Mouse (Mus musculus) midbrain, postnatal 0 days (tissue): ENCODE data around the gene Serpine3. TPM values are rescaled to one million over a fixed set of nuclear protein-coding genes. Genes with fewer than 3 reads are reported as not detected.

Experiments used
- ATAC-seq: fragments of 200-750 bp; cut with Nextera tagmentation; 2 replicates; pipeline ENCODE4 v1.8.0; 2017; ENCODE audit warnings: moderate number of reproducible peaks, mild to moderate bottlenecking, moderate TSS enrichment, moderate library complexity; ENCODE audit not compliant: low FRiP score
- DNase-seq: peaks from one replicate; pipeline ENCODE4 v3.0.0-alpha.2; 2015; ENCODE audit warnings: low spot score
- H3K27ac ChIP-seq: fragments of 300-500 bp; sonication (generic); 2 replicates; pipeline ENCODE4 v1.5.1; 2014; ENCODE audit warnings: low read depth, mild to moderate bottlenecking, low read length, mixed read lengths
- H3K27me3 ChIP-seq: fragments of 300-500 bp; sonication (generic); 2 replicates; pipeline ENCODE4 v1.6.1; 2014; ENCODE audit warnings: low read length, control low read depth, mixed read lengths; ENCODE audit not compliant: insufficient read depth
- H3K36me3 ChIP-seq: fragments of 300-500 bp; sonication (generic); 2 replicates; pipeline ENCODE4 v1.6.1; 2014; ENCODE audit warnings: low read length, control low read depth, mixed read lengths; ENCODE audit not compliant: insufficient read depth
- H3K4me1 ChIP-seq: fragments of 300-500 bp; sonication (generic); 2 replicates; pipeline ENCODE4 v1.6.1; 2014; ENCODE audit warnings: mild to moderate bottlenecking, control low read depth, antibody characterized with exemption, low read length, mixed read lengths; ENCODE audit not compliant: insufficient read depth
- H3K4me2 ChIP-seq: fragments of 300-500 bp; sonication (generic); 2 replicates; pipeline ENCODE4 v1.6.1; 2014; ENCODE audit warnings: low read depth, mild to moderate bottlenecking, low read length, mixed read lengths; ENCODE audit not compliant: poor library complexity, severe bottlenecking
- H3K4me3 ChIP-seq: fragments of 300-500 bp; sonication (generic); 2 replicates; pipeline ENCODE4 v1.5.1; 2014; ENCODE audit warnings: low read depth, mild to moderate bottlenecking, low read length, moderate library complexity
- H3K9ac ChIP-seq: fragments of 300-500 bp; sonication (generic); replicated peaks from 2 replicates; pipeline ENCODE4 v1.6.1; 2014; ENCODE audit warnings: mild to moderate bottlenecking, low read length, moderate library complexity, mixed read lengths; ENCODE audit not compliant: poor library complexity, severe bottlenecking
- H3K9me3 ChIP-seq: fragments of 300-500 bp; sonication (generic); 2 replicates; pipeline ENCODE4 v1.6.1; 2016; ENCODE audit warnings: low read length, control low read depth
- CTCF ChIP-seq: IDR thresholded peaks from 2 replicates; pipeline ENCODE4 v1.5.1; 2016; ENCODE audit warnings: antibody characterized with exemption, mild to moderate bottlenecking
- WGBS: fragments of 180-500 bp; shearing (Covaris S2); extraction: QIAGEN DNeasy Blood & Tissue Kit; methylation state at CpG from one replicate; pipeline ENCODE4 v1.1.7; 2014; 5-methylcytosine and 5-hydroxymethylcytosine counted together
- polyA plus RNA-seq: library from polyadenylated mRNA; unstranded; fragments of >200 nt; fragmentation: Nextera tagmentation; extraction: Ambion mirVana; gene quantifications from 2 replicates; pipeline ENCODE4 v1.2.1, GENCODE M21; 2015
- total RNA-seq: library from RNA; depleted of rRNA; stranded (reverse); fragments of >200 nt; gene quantifications from 2 replicates; pipeline ENCODE4 v1.2.3, GENCODE M21; 2014; rRNA removed

Serpine3 gene
- total and polyA plus RNA-seq, 2 experiments from 2014 or later = 0.88 TPM; not detected in 1

DNA sequence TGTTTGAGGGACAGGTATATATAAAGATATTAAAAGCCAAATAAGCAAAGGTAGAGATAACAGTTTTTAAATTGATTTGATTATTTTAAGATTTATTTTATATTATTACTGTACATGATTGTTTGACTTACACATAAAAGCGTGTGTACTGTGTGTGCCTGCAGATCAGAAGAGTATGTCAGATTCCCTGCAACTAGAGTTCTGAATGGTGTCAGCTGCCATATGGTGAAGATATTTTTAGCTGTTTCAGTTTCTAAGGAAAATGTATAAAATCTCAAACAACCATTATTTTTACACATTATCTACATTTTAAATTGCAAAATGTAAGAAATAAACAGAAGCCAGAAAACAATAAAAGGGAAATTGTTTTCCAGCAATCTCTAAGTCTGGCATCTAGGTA is 58.2 kb downstream of the Serpine3 start:
- H3K27ac ChIP-seq = no peak overlapping the region
- 87% methylated on average over 1 of the region's 1 CpGs for WGBS
- no peak for ATAC-seq

DNA sequence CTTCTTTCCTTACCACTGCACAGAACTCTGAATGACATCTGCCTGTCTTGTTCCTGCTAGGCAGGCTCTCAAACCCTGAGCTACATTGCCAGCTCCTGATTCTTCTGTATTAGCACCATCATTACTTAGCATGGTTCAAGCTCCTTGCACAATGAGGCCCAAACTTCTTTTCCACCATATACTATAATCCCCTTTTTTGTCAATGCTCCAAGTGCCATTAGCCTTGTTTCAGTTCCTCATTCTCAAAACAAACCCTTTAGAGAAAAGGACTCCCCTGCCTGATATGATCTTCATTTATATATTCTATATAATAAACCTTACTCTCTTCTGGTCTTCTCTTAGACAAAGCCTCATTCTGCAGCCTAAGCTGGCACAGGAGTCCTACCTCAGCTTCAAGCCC is 61.1 kb downstream of the Serpine3 start:
- DNase-seq (no peak), ATAC-seq (no peak)
- H3K4me1 ChIP-seq = no peaks in the 10 kb centered on the region
- no peak overlapping the region for H3K4me2 ChIP-seq
- no peaks in the 10 kb centered on the region for H3K9me3 ChIP-seq
- TF ChIP-seq CTCF = no peak
- no peaks in the 10 kb centered on the region for H3K27me3 ChIP-seq
- no peaks in the 10 kb centered on the region for H3K36me3 ChIP-seq
- H3K27ac ChIP-seq = no peak overlapping the region
- no peak overlapping the region for H3K4me3 ChIP-seq
- no peak overlapping the region for H3K9ac ChIP-seq

More for the DNA sequence above, 58.2 kb downstream of the Serpine3 start:
- Histone ChIP-seq H3K36me3 (no peaks in the 10 kb centered on the region), H3K9ac (no peak overlapping the region), H3K27me3 (no peaks in the 10 kb centered on the region), H3K4me2 (no peak overlapping the region), H3K4me1 (no peaks in the 10 kb centered on the region), H3K4me3 (no peak overlapping the region), H3K9me3 (no peaks in the 10 kb centered on the region)
- TF ChIP-seq CTCF = no peak
- DNase-seq = no peak

DNA sequence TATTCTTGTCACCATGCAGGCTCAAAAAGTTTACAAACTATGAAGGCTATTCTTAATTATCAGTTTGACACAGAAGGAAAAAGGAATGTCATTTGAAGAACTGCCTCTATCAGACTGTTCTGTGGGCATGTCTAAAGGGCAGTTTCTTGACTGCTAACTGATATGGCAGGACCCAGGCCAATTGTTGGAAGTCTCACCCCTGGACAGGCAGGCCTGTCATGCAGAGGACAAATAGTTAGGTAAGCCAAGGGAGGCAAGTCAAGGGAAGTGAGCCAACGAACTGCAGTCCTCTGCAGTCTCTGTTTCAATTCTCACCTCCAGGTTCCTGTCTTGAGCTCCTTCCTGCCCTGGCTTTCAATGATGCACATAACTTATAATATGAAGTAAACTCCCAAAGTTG is 68.4 kb downstream of the Serpine3 start:
- H3K4me2 ChIP-seq = no peak overlapping the region
- TF ChIP-seq CTCF = no peak
- no peaks in the 10 kb centered on the region for H3K9me3 ChIP-seq
- no peaks in the 10 kb centered on the region for H3K27me3 ChIP-seq
- ATAC-seq (no peak), DNase-seq (no peak)
- no peaks in the 10 kb centered on the region for H3K4me1 ChIP-seq
- WGBS = 89% methylated on average over 1 of the region's 1 CpGs
- 0 out of 2 replicates have a peak, but pooled peaks cover 4% of the 10 kb centered on the region for H3K36me3 ChIP-seq
- H3K9ac ChIP-seq = no peak overlapping the region
- H3K4me3 ChIP-seq = no peak overlapping the region
- H3K27ac ChIP-seq = no peak overlapping the region

DNA sequence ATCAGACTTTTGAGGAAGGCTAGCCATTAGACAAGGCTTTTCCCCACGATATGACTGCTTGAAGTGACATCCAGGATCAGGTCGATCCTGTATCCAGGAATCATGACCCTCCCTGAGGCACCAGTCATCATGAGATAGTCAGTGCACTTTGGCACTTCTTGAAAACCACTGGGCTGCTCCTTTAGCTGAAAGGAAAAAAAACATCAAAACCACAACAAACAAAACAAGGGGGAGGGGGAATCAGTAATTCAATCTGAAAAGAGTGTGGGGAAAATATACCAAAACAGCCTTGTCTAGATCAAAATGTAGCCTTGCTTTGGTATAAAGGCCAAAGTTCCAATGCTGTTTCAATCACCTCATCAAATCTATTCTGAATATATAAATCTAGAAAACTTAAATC is 70.2 kb downstream of the Serpine3 start:
- Histone ChIP-seq H3K9ac (no peak overlapping the region), H3K4me3 (no peak overlapping the region), H3K27me3 (no peaks in the 10 kb centered on the region), H3K9me3 (no peaks in the 10 kb centered on the region), H3K4me1 (no peaks in the 10 kb centered on the region), H3K4me2 (no peak overlapping the region), H3K27ac (no peak overlapping the region), H3K36me3 (0 out of 2 replicates have a peak, but pooled peaks cover 4% of the 10 kb centered on the region)
- WGBS = 81% methylated on average over 2 of the region's 2 CpGs
- TF ChIP-seq CTCF = no peak
- DNase-seq = no peak
- no peak for ATAC-seq

DNA sequence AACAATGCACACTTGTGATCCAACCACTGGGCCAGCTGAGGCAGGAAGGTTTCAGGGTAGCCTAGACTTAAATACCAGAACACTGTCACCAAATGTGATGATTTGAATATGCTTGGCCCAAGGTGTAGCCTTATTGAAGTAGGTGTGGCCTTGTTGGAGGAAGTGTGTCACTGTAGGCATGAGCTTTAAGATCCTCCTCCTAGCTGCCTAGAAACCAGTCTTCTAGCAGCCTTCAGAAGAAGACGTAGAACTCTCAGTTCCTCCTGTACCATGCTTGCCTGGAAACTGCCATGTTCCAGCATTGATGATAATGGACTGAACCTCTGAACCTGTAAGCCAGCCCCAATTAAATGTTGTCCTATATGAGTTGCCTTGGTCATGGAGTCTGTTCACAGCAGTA is 72.2 kb downstream of the Serpine3 start:
- Histone ChIP-seq H3K36me3 (0 out of 2 replicates have a peak, but pooled peaks cover 4% of the 10 kb centered on the region), H3K4me2 (no peak overlapping the region), H3K27me3 (no peaks in the 10 kb centered on the region), H3K9me3 (no peaks in the 10 kb centered on the region), H3K4me1 (no peaks in the 10 kb centered on the region), H3K9ac (no peak overlapping the region), H3K4me3 (no peak overlapping the region), H3K27ac (no peak overlapping the region)
- ATAC-seq (no peak), DNase-seq (no peak)
- WGBS = 100% methylated on average over 1 of the region's 1 CpGs
- no peak for TF ChIP-seq CTCF

Other genes with a start within 250 kb of the Serpine3 start
- gene Gucy1b2, start 207.4 kb upstream of the Serpine3 start, total RNA-seq = 1.2 and 3.9 TPM in 2 replicates
- 0.49 and 0.56 TPM in 2 replicates for gene Gucy1b2, start 207.4 kb upstream of the Serpine3 start, polyA plus RNA-seq
- gene Fam124a, start 107.9 kb upstream of the Serpine3 start, total RNA-seq = 43.4 and 45.5 TPM in 2 replicates
- gene Fam124a, start 107.9 kb upstream of the Serpine3 start, polyA plus RNA-seq = 41.5 and 42.1 TPM in 2 replicates
- not detected in 2 replicates for gene Gm4131, start 96.7 kb upstream of the Serpine3 start, total RNA-seq
- 0.14 TPM in 1 of 2 replicates, not detected in the other for gene Gm4131, start 96.7 kb upstream of the Serpine3 start, polyA plus RNA-seq
- gene Ints6, start 97.5 kb downstream of the Serpine3 start, total RNA-seq = 19.1 and 44.9 TPM in 2 replicates
- gene Ints6, start 97.5 kb downstream of the Serpine3 start, polyA plus RNA-seq = 6.1 and 9.5 TPM in 2 replicates
- gene Wdfy2, start 174.0 kb downstream of the Serpine3 start, total RNA-seq = 19.6 and 22.7 TPM in 2 replicates
- gene Wdfy2, start 174.0 kb downstream of the Serpine3 start, polyA plus RNA-seq = 4.3 TPM in 2 replicates